14 mouse cellular contexts compared by ENCODE assay signal in genomic region chr9:69194638-69195605, GRCm38 (mm10).
DNase-seq lines count a peak whose midpoint lies in the region; ATAC-seq lines count a peak whose summit lies in the region.
"Had no signal": no experiment of that assay in that cellular context is flagged by ENCODE, and none has a peak within 500 bp of the region (broad histone marks: within the 10 kb centered on the region; RNA-seq: fewer than 3 reads in every experiment).

No protein-coding gene starts in this region.

- H3K4me1 ChIP-seq in hindbrain, embryonic 15.5 days (replicated peaks), result no peaks in the 10 kb centered on the region
- no peaks in the 10 kb centered on the region for H3K4me1 ChIP-seq in hindbrain, embryonic 10.5 days (replicated peaks)
- H3K4me1 ChIP-seq in megakaryocyte, embryonic 14.5 days, result peaks cover 6% of the 10 kb centered on the region; the same call in 1 of the 2 replicates
- H3K4me1 ChIP-seq: midbrain, embryonic 13.5 days had no signal

- H3K27me3 ChIP-seq in hindbrain, embryonic 15.5 days, result no peaks in the 10 kb centered on the region
- no peaks in the 10 kb centered on the region for H3K27me3 ChIP-seq in hindbrain, embryonic 10.5 days (ENCODE audit: insufficient read depth, poor library complexity, severe bottlenecking)
- H3K27me3 ChIP-seq in megakaryocyte, embryonic 14.5 days (replicated peaks), result no peaks in the 10 kb centered on the region
- H3K27me3 ChIP-seq: embryonic facial prominence, embryonic 15.5 days; heart, embryonic 15.5 days; midbrain, embryonic 13.5 days had no signal

- WGBS in hindbrain, embryonic 15.5 days, result 83% methylated on average over 13 of the region's 13 CpGs
- WGBS in hindbrain, embryonic 10.5 days, result 89% methylated on average over 13 of the region's 13 CpGs

- H3K9ac ChIP-seq in hindbrain, embryonic 15.5 days, result no peak overlapping the region
- H3K9ac ChIP-seq: embryonic facial prominence, embryonic 15.5 days; heart, embryonic 15.5 days; liver, postnatal 0 days; midbrain, embryonic 13.5 days had no signal

- no peaks in the 10 kb centered on the region for H3K9me3 ChIP-seq in hindbrain, embryonic 15.5 days
- no peaks in the 10 kb centered on the region for H3K9me3 ChIP-seq in hindbrain, embryonic 10.5 days
- H3K9me3 ChIP-seq in megakaryocyte, embryonic 14.5 days, result no peaks in the 10 kb centered on the region
- H3K9me3 ChIP-seq: embryonic facial prominence, embryonic 15.5 days; heart, embryonic 15.5 days; midbrain, embryonic 13.5 days had no signal

- H3K27ac ChIP-seq in hindbrain, embryonic 15.5 days (replicated peaks), result no peak overlapping the region
- H3K27ac ChIP-seq in hindbrain, embryonic 10.5 days, result no peak overlapping the region
- H3K27ac ChIP-seq: embryonic facial prominence, embryonic 15.5 days; heart, embryonic 15.5 days; layer of hippocampus, adult 2 months; midbrain, embryonic 13.5 days had no signal

- H3K4me2 ChIP-seq in hindbrain, embryonic 15.5 days, result no peak overlapping the region
- H3K4me2 ChIP-seq: embryonic facial prominence, embryonic 15.5 days; heart, embryonic 15.5 days; midbrain, embryonic 13.5 days had no signal

- peak; percentile 45; the same call in 1 of the 2 replicates for ATAC-seq in hindbrain, embryonic 15.5 days (ENCODE audit: low FRiP score, low read depth)
- ATAC-seq in megakaryocyte, adult 5-6 weeks (ENCODE audit: poor library complexity, severe bottlenecking), result no peak
- ATAC-seq: activated CD4-positive, CD25-positive, alpha-beta regulatory T cell, adult 4 months; liver, postnatal 0 days; midbrain, embryonic 13.5 days had no signal

- no peaks in the 10 kb centered on the region for H3K36me3 ChIP-seq in hindbrain, embryonic 15.5 days
- no peaks in the 10 kb centered on the region for H3K36me3 ChIP-seq in hindbrain, embryonic 10.5 days
- H3K36me3 ChIP-seq in megakaryocyte, embryonic 14.5 days (replicated peaks; ENCODE audit: low read length), result no peaks in the 10 kb centered on the region
- H3K36me3 ChIP-seq: embryonic facial prominence, embryonic 15.5 days; heart, embryonic 15.5 days; midbrain, embryonic 13.5 days had no signal

- H3K4me3 ChIP-seq in hindbrain, embryonic 15.5 days, result no peak overlapping the region
- no peak overlapping the region for H3K4me3 ChIP-seq in hindbrain, embryonic 10.5 days
- peak overlapping the region; percentile 33 for H3K4me3 ChIP-seq in megakaryocyte, embryonic 14.5 days (replicated peaks)
- H3K4me3 ChIP-seq: embryonic facial prominence, embryonic 15.5 days; heart, embryonic 15.5 days; layer of hippocampus, adult 2 months; midbrain, embryonic 13.5 days had no signal

- peak; percentile 55 for DNase-seq in adrenal gland, adult 2 months
- DNase-seq in adrenal gland, adult 18-20 months (ENCODE audit: low spot score in 2 of 2), result no peak
- no peak for DNase-seq in hindbrain, embryonic 10.5 days (ENCODE audit: low spot score)
- DNase-seq in skeletal muscle tissue, adult 2 months (ENCODE audit: low read depth, low spot score), result peak; percentile 96
- DNase-seq in retina, postnatal 1 day, result no peak
- DNase-seq: liver, postnatal 0 days had no signal

Comparison
In these comparisons a context has a peak if more than half of its experiments do, and no peak if none do; other contexts are left out.
1. DNase-seq: peak in adrenal gland, adult 2 months (single experiment) and skeletal muscle tissue, adult 2 months (single experiment); none in adrenal gland, adult 18-20 months (0 of 2), hindbrain, embryonic 10.5 days (single experiment) and retina, postnatal 1 day (single experiment).